Mouse (Mus musculus): Measurements from ENCODE around the gene Hyou1.
"Not testable (repeated sequence)": the region's sequence is repeated elsewhere in the genome, so short reads cannot be mapped to it uniquely, and the experiment has no call there.

The Hyou1 gene

GRCm38 (mm10) chr9:44406906-44407751 is 27.8 kb downstream of the Hyou1 start, which contains the start of the genes Rps25 and Trappc4:
Gene Rps25, plus strand, starts transcription at chr9:44407139.
Gene Trappc4, minus strand, starts transcription at chr9:44407600.
- DNase-seq (ENCODE audit: low spot score) = peak; percentile 86

GRCm38 (mm10) chr9:44407752-44408097 is 28.4 kb downstream of the Hyou1 start:
- no peak for DNase-seq (ENCODE audit: low spot score)

GRCm38 (mm10) chr9:44408693-44409092 is 29.4 kb downstream of the Hyou1 start:
- not testable (repeated sequence) for DNase-seq (ENCODE audit: low spot score)

- no peak for DNase-seq (ENCODE audit: low spot score)
Measured at GRCm38 (mm10) chr9:44410647-44411336, 31.5 kb downstream of the Hyou1 start.

- DNase-seq (ENCODE audit: low spot score) = no peak
Measured at GRCm38 (mm10) chr9:44411601-44412130, 32.4 kb downstream of the Hyou1 start.

GRCm38 (mm10) chr9:44412306-44412705 is 33.0 kb downstream of the Hyou1 start:
- no peak for DNase-seq (ENCODE audit: low spot score)

- no peak for DNase-seq (ENCODE audit: low spot score)
Measured at GRCm38 (mm10) chr9:44412781-44413180, 33.5 kb downstream of the Hyou1 start.

GRCm38 (mm10) chr9:44417156-44417891 is 38.0 kb downstream of the Hyou1 start:
- peak; percentile 28 for DNase-seq (ENCODE audit: low spot score)

- DNase-seq (ENCODE audit: low spot score) = peak; percentile 94
Measured at GRCm38 (mm10) chr9:44417892-44418363, 38.6 kb downstream of the Hyou1 start.

GRCm38 (mm10) chr9:44418519-44419385 is 39.5 kb downstream of the Hyou1 start, which contains the start of gene Ccdc84:
Gene Ccdc84, minus strand, starts transcription at chr9:44418569.
- DNase-seq (ENCODE audit: low spot score) = no peak

- not testable (repeated sequence) for DNase-seq (ENCODE audit: low spot score)
Measured at GRCm38 (mm10) chr9:44419730-44420129, 40.4 kb downstream of the Hyou1 start.

GRCm38 (mm10) chr9:44420280-44420898 is 41.1 kb downstream of the Hyou1 start:
- no peak for DNase-seq (ENCODE audit: low spot score)

GRCm38 (mm10) chr9:44423576-44423975 is 44.3 kb downstream of the Hyou1 start:
- no peak for DNase-seq (ENCODE audit: low spot score)

- DNase-seq (ENCODE audit: low spot score) = no peak
Measured at GRCm38 (mm10) chr9:44432577-44433185, 53.4 kb downstream of the Hyou1 start.

- no peak for DNase-seq (ENCODE audit: low spot score)
Measured at GRCm38 (mm10) chr9:44435747-44436146, 56.5 kb downstream of the Hyou1 start.

- no peak for DNase-seq (ENCODE audit: low spot score)
Measured at GRCm38 (mm10) chr9:44440961-44441360, 61.7 kb downstream of the Hyou1 start, which contains the start of gene Foxr1. Gene Foxr1, minus strand, starts transcription at chr9:44441136.
